Mouse (Mus musculus): Measurements from ENCODE around the gene Cmtm2b. TPM values are rescaled to one million over a fixed set of nuclear protein-coding genes. Genes with fewer than 3 reads are reported as not detected.
A peak's percentile ranks its signal among the peaks of the same experiment; 100 is the strongest.

Cmtm2b gene
- total RNA-seq, 2 experiments from 2014 or later = not detected

DNA sequence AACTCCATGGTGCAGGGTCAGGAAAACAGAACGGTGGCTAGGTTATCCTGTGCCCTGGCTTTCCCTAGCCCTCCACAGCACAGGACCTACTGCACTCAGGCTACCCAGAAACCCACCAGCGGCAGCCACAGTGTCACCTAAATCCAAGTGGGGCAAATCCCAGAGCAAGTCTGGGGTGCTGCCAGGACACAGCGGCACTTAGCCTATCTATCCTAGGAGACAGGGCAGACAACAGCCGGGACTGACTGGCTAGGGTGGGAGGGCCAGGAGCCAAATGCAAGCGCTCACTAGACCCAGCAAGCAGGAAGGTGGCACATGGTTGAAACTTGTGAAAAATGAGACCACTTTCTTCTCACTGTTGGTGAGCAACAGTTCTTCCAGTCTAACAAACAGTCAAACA, 26.9 kb downstream of the Cmtm2b start:
- intact Hi-C loops (cut with DNase I) = no loop called here
- no peak for TF ChIP-seq CTCF (IDR thresholded peaks at IDR 0.05)
- peak; percentile 31 for DNase-seq
- Histone ChIP-seq H3K27ac (no peak overlapping the region), H3K4me3 (no peak overlapping the region)

DNA sequence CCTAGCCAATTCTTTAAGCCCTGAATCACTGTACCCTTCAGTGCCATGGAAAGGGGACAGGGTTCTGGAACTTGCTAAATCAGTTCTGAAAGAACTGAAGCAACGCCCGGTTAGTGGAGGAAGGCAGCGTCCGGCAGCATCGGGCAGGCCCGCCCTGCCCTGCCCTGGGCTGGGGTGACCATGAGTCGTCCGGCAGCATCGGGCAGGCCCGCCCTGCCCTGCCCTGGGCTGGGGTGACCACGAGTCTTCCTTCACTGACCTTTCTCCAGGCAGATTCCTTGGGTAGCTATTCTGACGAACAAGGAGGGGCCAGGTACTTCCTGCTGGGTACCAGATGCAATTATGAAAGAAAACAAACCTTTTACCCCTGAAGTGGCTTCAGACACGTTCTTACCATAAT, 28.0 kb downstream of the Cmtm2b start:
- no peak overlapping the region for H3K4me3 ChIP-seq
- no peak for DNase-seq
- H3K27ac ChIP-seq = no peak overlapping the region
- intact Hi-C loops (cut with DNase I) = no loop called here
- TF ChIP-seq CTCF (IDR thresholded peaks at IDR 0.05) = no peak

- no peak overlapping the region for H3K4me3 ChIP-seq
- intact Hi-C loops (cut with DNase I) = no loop called here
- no peak for DNase-seq
- no peak for TF ChIP-seq CTCF (IDR thresholded peaks at IDR 0.05)
- no peak overlapping the region for H3K27ac ChIP-seq
Observed at GRCm38 (mm10) chr8:104353186-104353585, 31.2 kb downstream of the Cmtm2b start.

- DNase-seq = no peak
- intact Hi-C loops (cut with DNase I) = no loop called here
Observed at GRCm38 (mm10) chr8:104354504-104354903, 32.5 kb downstream of the Cmtm2b start.

GRCm38 (mm10) chr8:104358637-104359036, 36.6 kb downstream of the Cmtm2b start:
- no peak overlapping the region for H3K27ac ChIP-seq
- DNase-seq = no peak
- intact Hi-C loops (cut with DNase I) = no loop called here
- TF ChIP-seq CTCF (IDR thresholded peaks at IDR 0.05) = no peak
- H3K4me3 ChIP-seq = no peak overlapping the region

More at GRCm38 (mm10) chr8:104354504-104354903, 32.5 kb downstream of the Cmtm2b start:
- TF ChIP-seq CTCF (IDR thresholded peaks at IDR 0.05) = no peak
- no peak overlapping the region for H3K27ac ChIP-seq
- no peak overlapping the region for H3K4me3 ChIP-seq

DNA sequence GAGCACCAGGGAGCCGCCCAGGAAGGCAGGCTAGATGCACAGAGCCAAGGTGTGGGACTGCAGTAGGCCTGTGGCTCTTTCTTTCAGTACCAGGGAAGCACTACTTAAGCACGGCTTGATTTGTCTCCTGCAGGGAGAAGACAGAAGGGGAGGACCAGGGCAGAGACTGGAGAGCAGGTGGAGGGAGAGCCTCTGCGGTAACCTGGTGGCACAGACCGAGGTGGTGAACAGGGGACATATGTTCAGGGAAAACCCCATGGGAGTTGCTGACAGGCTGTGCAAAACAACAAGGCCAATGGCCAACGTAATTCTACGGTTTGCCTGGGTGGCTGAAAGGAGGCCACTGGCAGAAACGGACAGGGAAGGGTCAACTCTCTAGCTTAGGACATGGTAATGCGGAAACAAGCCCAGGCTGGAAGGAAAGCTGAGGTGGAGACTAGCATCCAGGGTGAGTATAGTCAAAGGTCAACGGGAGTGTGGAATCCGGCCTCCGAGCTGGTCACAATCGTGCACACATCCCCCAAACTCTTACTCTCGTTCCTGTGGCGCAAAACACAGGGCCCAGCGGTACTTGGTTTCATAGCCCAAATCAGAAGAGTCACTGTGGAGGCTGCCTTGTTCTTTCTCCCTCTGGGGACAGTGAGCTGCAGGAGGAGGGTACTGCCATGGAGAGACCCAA, 37.9 kb downstream of the Cmtm2b start:
- Histone ChIP-seq H3K27ac (peak overlapping the region; percentile 16; the same call in 1 of the 2 replicates), H3K4me3 (no peak overlapping the region)
- no peak for TF ChIP-seq CTCF (IDR thresholded peaks at IDR 0.05)
- no peak for DNase-seq
- intact Hi-C loops (cut with DNase I) = loop anchor here (5.0 kb wide), 1 partner anchor 82 kb away; the partner anchor contains the start of gene Dync1li2

DNA sequence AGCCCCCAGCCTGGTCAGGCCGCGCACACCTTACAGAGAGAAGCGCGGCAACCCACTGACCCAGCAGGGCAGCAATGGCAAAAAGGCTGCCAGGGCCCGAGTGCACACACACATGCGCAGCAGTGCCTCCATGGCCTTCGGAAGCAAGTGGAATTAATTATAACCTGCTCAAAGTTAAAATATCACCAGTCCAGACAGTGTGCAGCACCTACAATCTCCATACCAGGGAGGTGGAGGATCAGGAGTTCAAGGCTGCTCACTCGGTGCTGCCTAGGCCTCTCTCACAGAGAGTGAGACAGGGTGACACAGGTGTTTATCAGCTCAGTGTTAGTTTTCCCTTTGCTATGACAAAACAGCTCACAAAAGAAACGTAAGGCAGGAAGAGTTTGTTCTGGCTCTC, 43.7 kb downstream of the Cmtm2b start:
- H3K4me3 ChIP-seq = no peak overlapping the region
- intact Hi-C loops (cut with DNase I) = no loop called here
- no peak for TF ChIP-seq CTCF (IDR thresholded peaks at IDR 0.05)
- DNase-seq = no peak
- H3K27ac ChIP-seq = no peak overlapping the region

GRCm38 (mm10) chr8:104367398-104367797, 45.4 kb downstream of the Cmtm2b start:
- Histone ChIP-seq H3K4me3 (no peak overlapping the region), H3K27ac (no peak overlapping the region)
- intact Hi-C loops (cut with DNase I) = no loop called here
- no peak for TF ChIP-seq CTCF (IDR thresholded peaks at IDR 0.05)
- no peak for DNase-seq

- TF ChIP-seq CTCF (IDR thresholded peaks at IDR 0.05) = no peak
- intact Hi-C loops (cut with DNase I) = no loop called here
- Histone ChIP-seq H3K27ac (peak overlapping the region; percentile 55; the same call in 1 of the 2 replicates), H3K4me3 (peak overlapping the region; percentile 40)
- no peak for DNase-seq
Observed at GRCm38 (mm10) chr8:104369591-104369990, 47.6 kb downstream of the Cmtm2b start.

- Histone ChIP-seq H3K27ac (peak overlapping the region; percentile 55; the same call in 1 of the 2 replicates), H3K4me3 (peak overlapping the region; percentile 40)
- intact Hi-C loops (cut with DNase I) = no loop called here
- no peak for TF ChIP-seq CTCF (IDR thresholded peaks at IDR 0.05)
- peak; percentile 53 for DNase-seq
Observed at GRCm38 (mm10) chr8:104370071-104370470, 48.0 kb downstream of the Cmtm2b start.

DNA sequence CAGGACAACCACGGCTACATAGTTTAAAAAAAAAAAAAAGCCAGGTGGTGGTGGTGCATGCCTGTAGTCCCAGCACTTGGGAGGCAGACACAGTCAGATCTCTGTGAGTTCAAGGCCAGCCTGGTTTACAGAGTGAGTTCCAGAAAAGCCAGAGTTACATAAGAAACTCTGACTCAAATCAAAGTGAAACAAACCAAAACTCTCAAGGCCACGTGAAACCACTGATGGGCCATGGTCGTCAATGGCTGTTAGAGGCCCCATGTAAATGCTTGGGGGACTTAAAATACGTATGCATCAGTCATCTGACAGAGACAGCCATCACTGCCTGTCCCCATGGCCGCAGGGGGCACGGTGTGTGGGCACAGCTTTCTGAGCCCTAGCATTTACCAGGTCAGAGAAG, 49.1 kb downstream of the Cmtm2b start:
- no peak overlapping the region for H3K4me3 ChIP-seq
- H3K27ac ChIP-seq = no peak overlapping the region
- no peak for DNase-seq
- intact Hi-C loops (cut with DNase I) = no loop called here
- TF ChIP-seq CTCF (IDR thresholded peaks at IDR 0.05) = no peak

DNA sequence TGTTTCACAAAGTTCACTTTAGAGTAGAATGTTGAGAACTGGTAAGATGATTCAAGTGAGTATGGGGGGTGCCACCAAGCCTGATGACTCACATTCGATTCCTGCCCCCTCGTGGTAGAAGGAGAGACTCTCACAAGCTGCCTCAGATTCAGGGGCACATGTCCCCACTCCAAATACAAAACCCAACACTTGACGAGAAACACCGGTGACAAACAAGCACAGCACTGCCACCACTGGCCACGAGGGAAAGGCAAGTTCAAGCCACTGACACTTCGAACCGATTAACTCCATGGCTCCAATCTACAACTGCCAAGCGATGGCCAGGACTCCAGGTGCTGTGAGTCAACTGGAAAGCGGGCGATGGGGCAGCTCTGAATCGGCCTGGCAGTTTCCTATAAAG, 51.7 kb downstream of the Cmtm2b start:
- peak; percentile 30; the same call in 1 of the 2 replicates for TF ChIP-seq CTCF (IDR thresholded peaks at IDR 0.05)
- Histone ChIP-seq H3K4me3 (peak overlapping the region; percentile 21; the same call in 1 of the 2 replicates), H3K27ac (peak overlapping the region; percentile 41; the same call in 1 of the 2 replicates)
- intact Hi-C loops (cut with DNase I) = no loop called here
- no peak for DNase-seq

- Histone ChIP-seq H3K27ac (peak overlapping the region; percentile 41; the same call in 1 of the 2 replicates), H3K4me3 (peak overlapping the region; percentile 21; the same call in 1 of the 2 replicates)
- no peak for TF ChIP-seq CTCF (IDR thresholded peaks at IDR 0.05)
- DNase-seq = no peak
- intact Hi-C loops (cut with DNase I) = no loop called here
Observed at GRCm38 (mm10) chr8:104374269-104374668, 52.2 kb downstream of the Cmtm2b start.

All from gastrocnemius, adult 2 months (tissue).